Mouse (Mus musculus) layer of hippocampus, postnatal 10 days (tissue): ENCODE results near the gene Rxrb. TPM values are rescaled to one million over a fixed set of nuclear protein-coding genes. Genes with fewer than 3 reads are reported as not detected.

Experiments
- DNase-seq, 2 experiments: peaks; one replicate each; pipeline ENCODE4 v3.0.0; 2021; ENCODE audit warnings: low spot score in 2 of 2
- microRNA-seq, 2 experiments: library from miRNA; unstranded; fragments of <30 nt; microRNA quantifications; one replicate each; pipeline ENCODE4 v1.2.0; 2021
- total RNA-seq, 2 experiments: library from RNA; stranded (reverse); gene quantifications; 2 replicates each; pipeline ENCODE4 v1.2.3; 2021

The Rxrb gene
- total RNA-seq, 2 experiments from 2014 or later = 70.1 to 70.2 TPM

- peak; percentile 26 to 56 for DNase-seq
Observed at GRCm38 (mm10) chr17:34039562-34040450, 8.2 kb downstream of the Rxrb start.

GRCm38 (mm10) chr17:34045941-34046340, 14.3 kb downstream of the Rxrb start:
- DNase-seq = no peak

- DNase-seq = no peak
Observed at GRCm38 (mm10) chr17:34047404-34048050, 15.9 kb downstream of the Rxrb start.

- DNase-seq = no peak
Observed at GRCm38 (mm10) chr17:34057224-34057623, 25.6 kb downstream of the Rxrb start.

GRCm38 (mm10) chr17:34068864-34069263, 37.3 kb downstream of the Rxrb start:
- no peak for DNase-seq

GRCm38 (mm10) chr17:34072091-34072490, 40.5 kb downstream of the Rxrb start:
- no peak for DNase-seq

- DNase-seq = peak; percentile 80 to 81
Observed at GRCm38 (mm10) chr17:34075271-34075670, 43.7 kb downstream of the Rxrb start.

- DNase-seq = peak; percentile 80 to 81
Observed at GRCm38 (mm10) chr17:34077549-34077948, 45.9 kb downstream of the Rxrb start.

GRCm38 (mm10) chr17:34078148-34078547, 46.5 kb downstream of the Rxrb start:
- DNase-seq = no peak

- no peak for DNase-seq
Observed at GRCm38 (mm10) chr17:34079002-34079401, 47.4 kb downstream of the Rxrb start.

GRCm38 (mm10) chr17:34079621-34080020, 48.0 kb downstream of the Rxrb start:
- peak; percentile 16 to 24 for DNase-seq

GRCm38 (mm10) chr17:34083104-34083503, 51.5 kb downstream of the Rxrb start:
- no peak for DNase-seq

- DNase-seq = no peak
Observed at GRCm38 (mm10) chr17:34087386-34087785, 55.8 kb downstream of the Rxrb start.

Small RNA genes within 50 kb of the gene (microRNA-seq; reads per million reads assigned to microRNA genes)
- gene Mir219a-1 (0 to 0.20 reads per million in 2 experiments), gene Mir219c (0 reads per million in 2 experiments)

Other genes starting within 250 kb of the Rxrb start
- gene Angptl4, start 250.0 kb upstream of the Rxrb start, total RNA-seq = 1 to 10 TPM; 6.9 to 9.5 TPM
- 10 to 100 TPM; 38.0 to 51.2 TPM for gene Kank3, start 221.3 kb upstream of the Rxrb start, total RNA-seq
- 100 to 1,000 TPM; 919 to 984 TPM for gene Rps28, start 207.2 kb upstream of the Rxrb start, total RNA-seq
- gene Ndufa7, start 207.2 kb upstream of the Rxrb start, total RNA-seq = 100 to 1,000 TPM; 244 to 245 TPM
- 10 to 100 TPM; 25.1 to 27.1 TPM for gene Cd320, start 188.7 kb upstream of the Rxrb start, total RNA-seq
- not detected for gene Gm7029, start 158.0 kb upstream of the Rxrb start, total RNA-seq
- gene Kifc1, start 141.2 kb upstream of the Rxrb start, total RNA-seq = 1 to 10 TPM; 5.6 to 6.8 TPM
- 1 to 10 TPM in 1 of 2 experiments, under 1 TPM in 1; 0.87 to 1.1 TPM for gene Platr17, start 126.7 kb upstream of the Rxrb start, total RNA-seq
- gene Daxx, start 122.4 kb upstream of the Rxrb start, total RNA-seq = 10 to 100 TPM; 23.9 to 29.6 TPM
- 10 to 100 TPM; 36.3 to 40.7 TPM for gene Tapbp, start 115.9 kb upstream of the Rxrb start, total RNA-seq
- 10 to 100 TPM; 29.4 to 30.5 TPM for gene Zbtb22, start 115.9 kb upstream of the Rxrb start, total RNA-seq
- gene Rgl2, start 102.3 kb upstream of the Rxrb start, total RNA-seq = 10 to 100 TPM; 60.2 to 80.6 TPM
- 100 to 1,000 TPM in 1 of 2 experiments, 10 to 100 TPM in 1; 83.1 to 106 TPM for gene Pfdn6, start 91.5 kb upstream of the Rxrb start, total RNA-seq
- 10 to 100 TPM; 21.8 to 24.8 TPM for gene Wdr46, start 91.2 kb upstream of the Rxrb start, total RNA-seq
- gene B3galt4, start 80.3 kb upstream of the Rxrb start, total RNA-seq = 1 to 10 TPM; 6.2 to 6.7 TPM
- gene Vps52, start 76.0 kb upstream of the Rxrb start, total RNA-seq = 10 to 100 TPM; 80.4 to 81.7 TPM
- gene Rps18, start 75.8 kb upstream of the Rxrb start, total RNA-seq = 100 to 1,000 TPM; 453 to 457 TPM
- 10 to 100 TPM; 11.1 to 14.3 TPM for gene H2-K1, start 31.5 kb upstream of the Rxrb start, total RNA-seq
- gene Ring1, start 7.1 kb upstream of the Rxrb start, total RNA-seq = 10 to 100 TPM; 27.8 to 34.2 TPM
- gene H2-Ke6, start 3.8 kb upstream of the Rxrb start, total RNA-seq = 10 to 100 TPM; 48.6 to 51.6 TPM
- gene Slc39a7, start 130 bp upstream of the Rxrb start, total RNA-seq = 100 to 1,000 TPM in 1 of 2 experiments, 10 to 100 TPM in 1; 82.8 to 108 TPM
- gene Col11a2, start 7.6 kb downstream of the Rxrb start, total RNA-seq = 10 to 100 TPM; 14.5 to 22.0 TPM
- under 1 TPM in 1 of 2 experiments, not detected in 1; 0.34 TPM for gene H2-Oa, start 60.5 kb downstream of the Rxrb start, total RNA-seq
- 10 to 100 TPM; 34.4 to 38.6 TPM for gene H2-DMa, start 87.7 kb downstream of the Rxrb start, total RNA-seq
- 100 to 1,000 TPM; 252 to 263 TPM for gene Brd2, start 90.8 kb downstream of the Rxrb start, total RNA-seq
- gene H2-DMb2, start 111.5 kb downstream of the Rxrb start, total RNA-seq = not detected
- under 1 TPM; 0.69 to 0.91 TPM for gene H2-DMb1, start 121.3 kb downstream of the Rxrb start, total RNA-seq
- gene Tap1, start 155.7 kb downstream of the Rxrb start, total RNA-seq = 1 to 10 TPM; 5.1 to 5.2 TPM
- gene Psmb9, start 156.0 kb downstream of the Rxrb start, total RNA-seq = 1 to 10 TPM; 1.4 to 1.9 TPM
- gene Psmb8, start 165.9 kb downstream of the Rxrb start, total RNA-seq = 1 to 10 TPM; 2.3 to 4.4 TPM
- gene Tap2, start 171.7 kb downstream of the Rxrb start, total RNA-seq = 1 to 10 TPM; 4.8 to 6.3 TPM
- gene H2-Ob, start 207.1 kb downstream of the Rxrb start, total RNA-seq = under 1 TPM; 0.18 to 0.33 TPM
- gene H2-Ab1, start 225.9 kb downstream of the Rxrb start, total RNA-seq = 1 to 10 TPM; 1.6 to 1.8 TPM